Mouse (Mus musculus) forelimb bud, embryonic 11.5 days (tissue): ENCODE data around the gene Cyp2e1.
A peak's percentile ranks its signal among the peaks of the same experiment; 100 is the strongest.

ENCODE experiments used
- DNase-seq: peaks from one replicate; pipeline ENCODE4 v3.0.0-alpha.2; 2012; ENCODE audit warnings: low read depth, low spot score

The Cyp2e1 gene

GRCm38 (mm10) chr7:140805704-140806103 is 42.2 kb downstream of the Cyp2e1 start:
- peak; percentile 23 for DNase-seq

- peak; percentile 12 for DNase-seq
These were observed 47.0 kb downstream of the Cyp2e1 start for GRCm38 (mm10) chr7:140810496-140810895.

- no peak for DNase-seq
These were observed 48.2 kb downstream of the Cyp2e1 start for GRCm38 (mm10) chr7:140811714-140812113.

- no peak for DNase-seq
These were observed 49.3 kb downstream of the Cyp2e1 start for GRCm38 (mm10) chr7:140812850-140813249.

- DNase-seq: no peak
These were observed 56.6 kb downstream of the Cyp2e1 start for GRCm38 (mm10) chr7:140820173-140820572.

GRCm38 (mm10) chr7:140821305-140821652 is 57.7 kb downstream of the Cyp2e1 start:
- DNase-seq: no peak

- peak; percentile 60 for DNase-seq
These were observed 58.3 kb downstream of the Cyp2e1 start, which contains the start of gene Zfp941 for GRCm38 (mm10) chr7:140821653-140822329. TSS of gene Zfp941 (minus strand) at chr7:140822178.

GRCm38 (mm10) chr7:140822731-140823130 is 59.2 kb downstream of the Cyp2e1 start:
- no peak for DNase-seq
